Mouse (Mus musculus) olfactory bulb, adult 2 months (tissue): ENCODE data around the gene Gm45618.

Experiments
- CTCF ChIP-seq: fragments of 200-500 bp; IDR thresholded peaks from 2 replicates; pipeline ENCODE4 v1.5.1; 2012; ENCODE audit warnings: low read depth, mild to moderate bottlenecking, low read length, moderate library complexity; ENCODE audit not compliant: insufficient read depth
- POLR2A ChIP-seq: fragments of 200-500 bp; IDR thresholded peaks from 2 replicates; pipeline ENCODE4 v1.6.1; 2012; ENCODE audit warnings: mild to moderate bottlenecking, low read depth, low read length, moderate library complexity; ENCODE audit not compliant: insufficient read depth

DNA sequence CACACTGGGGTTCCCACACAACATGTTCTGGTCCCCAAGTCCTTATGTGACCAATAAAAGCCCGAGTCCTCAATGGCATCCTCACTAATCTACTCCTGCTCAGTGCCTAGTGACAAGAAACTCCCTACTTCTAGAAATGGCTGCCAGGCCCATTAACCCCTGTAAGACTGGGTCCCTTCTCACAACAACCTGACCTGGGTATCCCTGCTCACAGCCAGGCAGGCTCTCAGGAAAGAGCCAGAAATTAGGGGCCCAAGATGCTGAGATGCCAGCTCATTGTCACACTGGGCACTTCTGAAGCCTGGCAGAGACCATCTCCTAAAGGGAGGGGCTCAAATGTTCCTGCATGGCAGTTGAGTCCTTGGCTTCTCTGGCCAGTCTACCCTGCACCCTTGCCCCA is 27.5 kb downstream of the Gm45618 start:
- TF ChIP-seq CTCF (no peak), POLR2A (no peak)
